Mouse (Mus musculus): ENCODE results near the gene Pold2.

Gene Pold2

DNA sequence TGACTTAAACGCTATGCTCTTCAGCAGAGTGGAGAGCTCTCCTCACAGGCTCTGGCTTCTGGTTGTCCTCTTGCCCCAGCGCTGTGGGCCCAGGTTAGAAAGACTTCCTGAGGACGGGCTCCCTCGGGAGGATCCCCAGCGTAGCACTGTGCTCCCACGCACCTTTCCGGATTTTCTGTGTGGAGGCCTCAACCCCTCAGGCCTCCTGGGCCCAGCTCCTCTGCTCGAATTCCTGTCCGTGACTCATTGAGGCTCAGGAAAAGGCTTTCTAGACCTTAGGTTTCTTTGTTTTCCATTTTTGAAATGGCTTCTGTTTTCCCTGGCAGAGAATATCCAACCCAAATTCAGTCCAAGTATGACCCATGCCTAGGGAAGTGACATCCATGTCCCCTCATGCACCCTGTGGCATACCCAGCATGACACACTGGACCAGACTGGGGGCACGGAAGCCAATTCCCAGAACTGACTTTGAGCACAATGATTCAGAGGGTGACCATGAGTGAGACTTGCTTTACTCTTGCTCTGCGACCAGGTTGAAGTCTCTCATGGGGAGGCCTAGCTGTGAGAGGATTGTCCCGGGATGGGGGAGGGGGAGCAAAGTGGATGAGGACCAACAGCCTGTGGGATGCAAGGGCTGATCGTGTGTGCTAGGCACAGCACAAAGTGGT is 18.1 kb downstream of the Pold2 start:
- DNase-seq (ENCODE audit: low read depth, low spot score): no peak

DNA sequence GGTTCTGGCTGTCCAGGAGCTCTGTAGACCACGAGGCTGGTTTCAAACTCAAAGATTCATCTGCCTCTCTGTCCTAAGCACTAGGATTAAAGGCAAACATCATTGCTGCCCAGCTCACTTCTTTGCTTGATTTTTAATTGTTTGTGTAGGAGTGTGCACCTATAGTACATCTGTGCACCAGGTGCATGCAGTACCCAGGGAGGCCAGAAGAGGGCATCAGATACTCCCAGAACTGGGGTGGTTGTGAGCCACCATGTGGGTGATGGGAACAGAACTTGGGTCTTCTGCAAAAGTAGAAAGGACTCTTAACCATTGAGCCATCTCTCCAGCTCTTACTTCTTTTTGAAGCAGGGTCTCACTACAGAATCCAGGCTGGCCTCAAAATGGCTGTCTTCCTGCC is 19.4 kb downstream of the Pold2 start:
- DNase-seq (ENCODE audit: low read depth, low spot score): no peak

DNA sequence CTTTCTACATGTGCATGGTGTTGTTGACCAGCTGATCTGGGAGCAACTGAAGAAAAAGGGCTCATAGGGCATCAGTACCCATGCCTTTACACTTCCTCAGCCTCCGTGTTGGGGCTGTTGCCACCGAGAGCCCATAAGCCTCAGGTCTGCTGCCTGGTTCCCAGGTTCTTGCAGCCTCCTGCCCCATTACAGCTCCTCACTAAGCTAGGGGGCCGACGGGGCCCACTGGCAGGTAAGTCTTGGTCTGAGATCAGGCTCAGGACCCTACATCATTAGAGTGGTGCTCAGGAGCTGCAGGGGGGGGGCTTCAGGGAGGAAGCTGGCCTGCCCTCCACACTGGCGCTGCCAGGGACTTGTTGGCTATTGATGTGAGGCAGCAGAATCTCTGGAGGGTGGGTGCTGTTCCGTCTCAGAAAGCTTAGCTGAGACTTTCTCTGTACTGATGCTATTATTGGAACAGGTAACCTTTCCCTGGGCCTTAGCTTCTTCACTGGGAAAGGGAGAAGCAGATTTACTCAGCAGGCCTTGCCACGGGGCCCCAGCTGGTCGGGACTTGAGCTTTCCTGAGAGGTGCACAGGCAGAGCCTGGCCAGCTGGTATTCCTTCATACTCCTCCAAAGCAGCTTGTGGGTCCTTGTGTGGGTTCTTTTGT is 21.5 kb downstream of the Pold2 start:
- DNase-seq (ENCODE audit: low read depth, low spot score): no peak

DNA sequence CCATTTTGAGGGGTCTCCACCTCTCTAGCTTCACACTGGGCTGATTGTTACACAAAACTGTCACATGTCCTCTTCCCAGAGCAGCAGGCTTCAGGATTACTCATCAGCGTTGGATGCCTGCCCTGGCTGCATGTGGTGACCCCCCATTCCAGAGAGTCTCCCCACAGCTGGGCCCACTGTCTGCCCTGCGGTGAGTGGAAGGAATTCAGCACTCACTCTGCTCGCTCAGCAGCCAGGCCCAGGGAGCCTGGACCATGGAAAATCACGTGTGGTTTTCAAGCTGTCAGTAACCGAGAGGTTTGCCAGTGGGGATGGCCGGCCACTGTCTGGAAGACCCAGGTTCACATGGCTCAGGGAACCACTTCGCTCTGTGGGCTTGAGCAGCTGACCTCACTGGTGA is 22.2 kb downstream of the Pold2 start:
- no peak for DNase-seq (ENCODE audit: low read depth, low spot score)

GRCm38 (mm10) chr11:5855481-5855880 is 22.6 kb downstream of the Pold2 start:
- no peak for DNase-seq (ENCODE audit: low read depth, low spot score)

DNA sequence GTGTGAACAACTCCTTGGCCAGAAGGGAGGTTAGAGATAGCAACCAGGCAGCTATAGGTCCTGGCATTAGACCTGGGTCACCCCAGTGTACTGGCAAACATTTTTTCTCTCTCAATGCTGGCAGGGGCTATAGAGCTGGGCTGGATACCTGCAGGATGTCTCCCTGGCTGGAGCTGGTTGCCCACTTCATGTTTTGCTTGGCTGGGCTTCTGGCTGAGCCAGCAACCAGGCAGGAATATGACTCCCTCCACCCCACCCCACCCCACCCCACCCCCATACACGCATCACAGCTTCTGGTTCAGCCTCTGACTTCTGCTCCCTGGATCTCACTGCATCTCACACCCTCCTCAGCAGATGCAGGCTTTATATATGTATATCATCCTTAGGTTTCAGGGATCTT is 25.8 kb downstream of the Pold2 start:
- no peak for DNase-seq (ENCODE audit: low read depth, low spot score)

DNA sequence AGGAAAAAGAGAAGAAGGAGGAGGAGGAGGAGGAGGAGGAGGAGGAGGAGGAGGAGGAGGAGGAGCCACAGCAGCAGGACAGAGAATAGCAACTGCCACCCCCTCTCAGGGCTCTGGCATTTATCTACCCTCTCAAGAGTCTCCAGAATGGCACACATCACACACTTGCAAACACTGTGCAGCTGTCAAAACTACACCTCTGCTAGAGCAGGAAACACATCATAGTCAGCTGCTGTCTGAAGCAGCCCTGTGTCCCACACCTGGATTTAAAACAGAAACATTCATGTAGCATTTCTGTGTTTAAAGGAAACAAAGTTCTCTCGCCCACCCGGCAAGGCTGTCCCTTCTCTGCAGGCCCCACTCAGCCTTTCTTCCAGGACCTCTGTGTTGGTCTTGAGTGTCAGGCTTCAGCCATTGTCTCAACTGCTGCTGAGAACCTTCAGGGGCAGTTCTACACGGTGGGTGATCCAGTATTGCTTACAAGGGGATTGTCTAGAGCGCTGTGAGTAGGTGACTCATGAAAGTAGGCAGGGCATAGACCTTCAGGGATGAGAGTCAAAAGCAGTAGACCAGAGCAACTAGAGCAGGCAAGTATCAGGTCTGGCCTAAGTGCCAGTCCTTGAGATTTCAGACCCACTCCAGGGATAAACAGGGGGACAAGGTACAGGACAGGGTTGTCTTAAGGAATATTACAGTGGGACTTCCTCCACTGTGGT is 26.9 kb downstream of the Pold2 start:
- DNase-seq (ENCODE audit: low read depth, low spot score): no peak

DNA sequence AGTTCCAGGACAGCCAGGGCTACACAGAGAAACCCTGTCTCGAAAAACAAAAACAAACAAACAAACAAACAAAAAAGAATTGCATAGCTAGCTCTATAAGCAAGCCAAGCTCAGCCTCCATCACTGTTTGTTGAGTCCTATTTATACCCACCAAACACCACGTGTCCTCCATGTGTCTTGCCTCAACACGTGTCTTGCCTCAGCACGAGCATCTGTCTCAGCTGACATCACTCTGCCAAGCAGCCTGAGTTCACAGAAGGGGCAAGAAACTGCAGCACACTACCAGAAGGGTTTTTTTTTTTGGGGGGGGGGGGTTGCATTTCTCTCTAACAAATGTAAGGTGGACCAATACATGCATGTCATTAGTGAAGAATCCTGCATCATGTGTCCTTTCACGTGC is 27.6 kb downstream of the Pold2 start:
- DNase-seq (ENCODE audit: low read depth, low spot score): no peak

DNA sequence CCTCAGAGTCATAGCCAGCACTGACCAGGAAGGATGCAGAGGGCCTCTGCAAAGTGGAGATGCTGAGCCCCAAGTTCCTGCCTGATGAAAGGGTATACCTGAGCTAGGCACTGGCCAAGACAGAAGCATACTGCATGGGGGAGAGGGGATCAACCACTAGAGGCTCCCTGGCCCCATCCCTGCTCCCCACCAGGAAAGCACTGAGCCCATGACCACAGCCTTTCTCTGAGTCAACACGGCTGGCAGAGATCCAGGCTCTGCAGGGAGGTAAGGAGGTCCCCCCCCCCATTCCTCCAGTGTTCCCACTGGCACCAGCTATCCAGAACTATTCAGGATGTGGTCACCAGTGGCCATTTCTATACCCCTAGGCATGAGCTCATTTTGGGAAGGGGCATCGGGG is 28.8 kb downstream of the Pold2 start:
- no peak for DNase-seq (ENCODE audit: low read depth, low spot score)

DNA sequence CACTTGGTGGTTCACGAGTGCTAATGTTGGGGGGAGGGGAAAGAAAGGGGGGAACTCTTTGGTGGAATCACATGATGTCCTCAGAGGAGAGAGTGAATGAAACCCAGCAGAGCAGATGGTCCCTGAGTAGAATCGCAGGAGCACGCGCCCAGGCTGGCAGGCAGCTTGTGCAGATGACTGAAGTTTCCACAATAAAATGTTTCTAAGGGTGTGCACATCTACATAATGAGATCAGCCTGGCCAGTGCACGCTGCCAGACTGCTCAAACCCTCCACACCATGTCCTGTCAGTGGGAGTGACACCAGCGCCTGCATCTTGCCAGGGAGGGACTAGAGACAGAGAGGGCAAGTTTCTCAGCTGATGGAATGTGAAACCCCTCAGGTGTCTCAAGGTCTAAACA is 29.4 kb downstream of the Pold2 start:
- DNase-seq (ENCODE audit: low read depth, low spot score): no peak

- no peak for DNase-seq (ENCODE audit: low read depth, low spot score)
Observed at GRCm38 (mm10) chr11:5846639-5847345, 31.3 kb downstream of the Pold2 start.

GRCm38 (mm10) chr11:5843131-5843530 is 35.0 kb downstream of the Pold2 start:
- DNase-seq (ENCODE audit: low read depth, low spot score): no peak

DNA sequence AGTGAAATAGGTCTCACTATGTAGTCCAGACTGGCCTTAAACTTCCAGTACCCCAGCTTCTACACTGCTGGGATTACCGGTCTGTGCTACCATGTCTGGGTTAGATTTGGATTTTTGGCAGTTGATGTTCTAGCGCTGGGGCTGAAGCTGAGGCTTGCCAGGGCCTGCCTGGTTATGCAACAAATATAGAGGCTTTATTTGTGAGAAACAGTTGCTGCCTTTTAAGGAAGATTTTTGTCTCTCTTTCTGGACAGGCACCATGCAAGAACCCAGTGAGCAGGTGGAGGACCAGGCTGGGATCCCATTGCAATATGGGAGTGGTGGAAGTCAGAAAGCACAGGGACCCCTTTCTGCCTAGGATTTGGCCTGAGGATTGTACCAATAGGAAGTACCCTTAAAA is 36.3 kb downstream of the Pold2 start:
- DNase-seq (ENCODE audit: low read depth, low spot score): no peak

DNA sequence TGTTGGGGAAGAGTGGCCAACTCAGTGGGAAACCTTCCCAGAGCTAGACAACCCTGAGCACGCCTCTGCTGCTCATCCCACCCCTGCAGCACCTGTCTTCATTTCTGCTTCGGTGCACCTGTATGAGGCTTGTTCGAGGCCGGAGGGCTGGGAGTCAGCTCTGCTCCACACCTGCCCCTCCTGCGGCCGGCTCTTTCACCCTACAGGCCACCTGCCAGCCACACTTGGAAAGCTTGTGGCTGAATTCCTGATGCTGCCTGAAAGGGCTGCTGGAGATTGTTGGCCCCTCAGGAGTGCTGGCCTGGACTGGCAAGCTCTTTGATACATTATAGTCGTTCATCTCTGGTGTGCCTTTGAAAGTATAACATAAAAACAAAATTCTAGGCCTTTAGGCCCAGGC is 37.7 kb downstream of the Pold2 start:
- no peak for DNase-seq (ENCODE audit: low read depth, low spot score)

GRCm38 (mm10) chr11:5837251-5838246 is 40.5 kb downstream of the Pold2 start, which contains the start of gene Polm:
Polm (minus strand) TSS chr11:5838016.
- DNase-seq (ENCODE audit: low read depth, low spot score): peak; percentile 80

GRCm38 (mm10) chr11:5836126-5836525 is 42.0 kb downstream of the Pold2 start:
- no peak for DNase-seq (ENCODE audit: low read depth, low spot score)

DNA sequence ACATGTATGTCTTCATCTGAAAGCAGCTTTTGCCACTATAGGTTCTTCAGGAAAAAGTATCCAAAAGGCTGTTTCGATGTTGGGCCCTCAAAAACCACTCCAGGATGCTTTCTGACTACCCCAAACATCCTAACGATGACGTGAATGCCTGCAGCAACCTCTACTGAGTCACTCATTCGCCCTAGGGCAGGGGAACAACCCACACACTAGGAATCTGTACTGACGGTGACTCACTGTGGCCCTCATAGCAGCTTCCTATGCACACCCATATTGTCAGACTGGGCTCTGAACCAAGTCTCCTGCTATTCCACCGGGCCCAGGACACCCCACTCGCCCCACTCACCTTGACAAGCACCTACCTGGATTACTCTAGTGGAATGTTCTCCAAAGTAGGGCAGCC is 43.0 kb downstream of the Pold2 start:
- no peak for DNase-seq (ENCODE audit: low read depth, low spot score)

GRCm38 (mm10) chr11:5834506-5834905 is 43.6 kb downstream of the Pold2 start:
- no peak for DNase-seq (ENCODE audit: low read depth, low spot score)

DNA sequence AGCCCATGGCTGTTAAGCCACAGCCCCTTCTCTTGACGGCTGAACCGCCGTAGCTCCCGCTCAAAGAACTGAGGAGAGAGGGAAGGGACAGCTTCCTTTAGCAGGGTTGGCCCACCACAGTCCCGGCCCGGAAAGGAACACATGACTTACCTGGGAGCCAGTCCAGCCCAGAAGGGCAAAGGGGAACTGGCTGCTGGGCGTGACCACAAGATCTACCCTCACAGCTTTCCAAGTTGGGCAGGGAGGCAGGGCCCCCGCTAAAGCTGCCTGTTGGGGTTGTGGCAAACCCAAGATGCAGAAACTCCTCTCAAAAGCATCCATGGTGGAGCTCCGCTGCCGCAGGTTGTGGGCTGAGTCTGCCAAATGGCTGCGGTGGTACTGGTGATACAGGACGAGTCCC is 48.8 kb downstream of the Pold2 start:
- DNase-seq (ENCODE audit: low read depth, low spot score): no peak

GRCm38 (mm10) chr11:5828509-5829191 is 49.4 kb downstream of the Pold2 start:
- no peak for DNase-seq (ENCODE audit: low read depth, low spot score)
